Mouse (Mus musculus): ENCODE data around the gene Clec2l. TPM values are rescaled to one million over a fixed set of nuclear protein-coding genes. Genes with fewer than 3 reads are reported as not detected.

The Clec2l gene
- polyA plus RNA-seq (2015; fragmentation: Nextera tagmentation; extraction: Ambion mirVana): 0.81 and 0.92 TPM in 2 replicates

GRCm38 (mm10) chr6:38662714-38663615 lies at the start of gene Clec2l:
TSS of gene Clec2l (plus strand) at chr6:38663069.
- H3K27ac ChIP-seq (ENCODE audit: low read depth, low read length): no peak within 1 kb of the TSS
- no peaks in the 10 kb centered on the region for H3K36me3 ChIP-seq (ENCODE audit: control insufficient read depth, insufficient read depth)
- H3K9ac ChIP-seq (ENCODE audit: low read depth, low read length): peak within 1 kb of the TSS; percentile 34
- ATAC-seq: peak; percentile 41
- no peak for TF ChIP-seq CTCF (IDR thresholded peaks at IDR 0.05; ENCODE audit: low read depth)
- H3K4me1 ChIP-seq (replicated peaks; ENCODE audit: control insufficient read depth, insufficient read depth, low read length): no peaks in the 10 kb centered on the region
- peak within 1 kb of the TSS; percentile 95 for H3K4me2 ChIP-seq (replicated peaks; ENCODE audit: low read depth)
- WGBS: under 1% methylated on average over 65 of the region's 84 CpGs
- peaks cover 31% of the 10 kb centered on the region for H3K27me3 ChIP-seq (replicated peaks; ENCODE audit: control insufficient read depth, insufficient read depth, low read length)
- H3K4me3 ChIP-seq (ENCODE audit: low read depth, low read length): peak within 1 kb of the TSS; percentile 49
- H3K9me3 ChIP-seq (ENCODE audit: control insufficient read depth): no peaks in the 10 kb centered on the region

GRCm38 (mm10) chr6:38622406-38622805 lies 40.5 kb upstream of the Clec2l start:
- Histone ChIP-seq H3K4me2 (replicated peaks; ENCODE audit: low read depth) (no peak overlapping the region), H3K36me3 (ENCODE audit: control insufficient read depth, insufficient read depth) (peaks cover 23% of the 10 kb centered on the region; the same call in 1 of the 2 replicates), H3K4me3 (ENCODE audit: low read depth, low read length) (no peak overlapping the region), H3K27ac (ENCODE audit: low read depth, low read length) (no peak overlapping the region), H3K4me1 (replicated peaks; ENCODE audit: control insufficient read depth, insufficient read depth, low read length) (no peaks in the 10 kb centered on the region), H3K27me3 (replicated peaks; ENCODE audit: control insufficient read depth, insufficient read depth, low read length) (no peaks in the 10 kb centered on the region), H3K9ac (ENCODE audit: low read depth, low read length) (no peak overlapping the region), H3K9me3 (ENCODE audit: control insufficient read depth) (no peaks in the 10 kb centered on the region)
- no peak for ATAC-seq
- TF ChIP-seq CTCF (IDR thresholded peaks at IDR 0.05; ENCODE audit: low read depth): no peak
- WGBS: 94% methylated on average over 1 of the region's 1 CpGs

GRCm38 (mm10) chr6:38623457-38623856 lies 39.4 kb upstream of the Clec2l start:
- ATAC-seq: no peak
- no peak for TF ChIP-seq CTCF (IDR thresholded peaks at IDR 0.05; ENCODE audit: low read depth)
- Histone ChIP-seq H3K27me3 (replicated peaks; ENCODE audit: control insufficient read depth, insufficient read depth, low read length) (no peaks in the 10 kb centered on the region), H3K36me3 (ENCODE audit: control insufficient read depth, insufficient read depth) (peaks cover 16% of the 10 kb centered on the region; the same call in 1 of the 2 replicates), H3K9ac (ENCODE audit: low read depth, low read length) (no peak overlapping the region), H3K27ac (ENCODE audit: low read depth, low read length) (no peak overlapping the region), H3K4me1 (replicated peaks; ENCODE audit: control insufficient read depth, insufficient read depth, low read length) (no peaks in the 10 kb centered on the region), H3K4me2 (replicated peaks; ENCODE audit: low read depth) (no peak overlapping the region), H3K4me3 (ENCODE audit: low read depth, low read length) (no peak overlapping the region), H3K9me3 (ENCODE audit: control insufficient read depth) (no peaks in the 10 kb centered on the region)
- WGBS: 68% methylated on average over 2 of the region's 2 CpGs

GRCm38 (mm10) chr6:38624439-38624838 lies 38.4 kb upstream of the Clec2l start:
- no peak overlapping the region for H3K4me2 ChIP-seq (replicated peaks; ENCODE audit: low read depth)
- H3K9me3 ChIP-seq (ENCODE audit: control insufficient read depth): no peaks in the 10 kb centered on the region
- TF ChIP-seq CTCF (IDR thresholded peaks at IDR 0.05; ENCODE audit: low read depth): no peak
- H3K27ac ChIP-seq (ENCODE audit: low read depth, low read length): no peak overlapping the region
- no peak overlapping the region for H3K9ac ChIP-seq (ENCODE audit: low read depth, low read length)
- no peaks in the 10 kb centered on the region for H3K27me3 ChIP-seq (replicated peaks; ENCODE audit: control insufficient read depth, insufficient read depth, low read length)
- H3K36me3 ChIP-seq (ENCODE audit: control insufficient read depth, insufficient read depth): peaks cover 10% of the 10 kb centered on the region; the same call in 1 of the 2 replicates
- H3K4me3 ChIP-seq (ENCODE audit: low read depth, low read length): no peak overlapping the region
- WGBS: 70% methylated on average over 1 of the region's 1 CpGs
- ATAC-seq: no peak
- H3K4me1 ChIP-seq (replicated peaks; ENCODE audit: control insufficient read depth, insufficient read depth, low read length): no peaks in the 10 kb centered on the region

- Histone ChIP-seq H3K4me1 (replicated peaks; ENCODE audit: control insufficient read depth, insufficient read depth, low read length) (no peaks in the 10 kb centered on the region), H3K4me3 (ENCODE audit: low read depth, low read length) (no peak overlapping the region), H3K36me3 (ENCODE audit: control insufficient read depth, insufficient read depth) (peaks cover 3% of the 10 kb centered on the region; the same call in 1 of the 2 replicates), H3K27me3 (replicated peaks; ENCODE audit: control insufficient read depth, insufficient read depth, low read length) (no peaks in the 10 kb centered on the region), H3K27ac (ENCODE audit: low read depth, low read length) (no peak overlapping the region), H3K9ac (ENCODE audit: low read depth, low read length) (no peak overlapping the region), H3K4me2 (replicated peaks; ENCODE audit: low read depth) (no peak overlapping the region), H3K9me3 (ENCODE audit: control insufficient read depth) (no peaks in the 10 kb centered on the region)
- TF ChIP-seq CTCF (IDR thresholded peaks at IDR 0.05; ENCODE audit: low read depth): no peak
- 98% methylated on average over 5 of the region's 5 CpGs for WGBS
- ATAC-seq: no peak
Observed at GRCm38 (mm10) chr6:38626086-38626485, 36.8 kb upstream of the Clec2l start.

GRCm38 (mm10) chr6:38627081-38627480 lies 35.8 kb upstream of the Clec2l start:
- no peak for ATAC-seq
- no peaks in the 10 kb centered on the region for H3K27me3 ChIP-seq (replicated peaks; ENCODE audit: control insufficient read depth, insufficient read depth, low read length)

More at GRCm38 (mm10) chr6:38627081-38627480, 35.8 kb upstream of the Clec2l start:
- no peaks in the 10 kb centered on the region for H3K4me1 ChIP-seq (replicated peaks; ENCODE audit: control insufficient read depth, insufficient read depth, low read length)
- H3K4me2 ChIP-seq (replicated peaks; ENCODE audit: low read depth): no peak overlapping the region
- WGBS: 96% methylated on average over 4 of the region's 4 CpGs
- no peak overlapping the region for H3K4me3 ChIP-seq (ENCODE audit: low read depth, low read length)
- no peak overlapping the region for H3K9ac ChIP-seq (ENCODE audit: low read depth, low read length)
- no peaks in the 10 kb centered on the region for H3K9me3 ChIP-seq (ENCODE audit: control insufficient read depth)
- no peak for TF ChIP-seq CTCF (IDR thresholded peaks at IDR 0.05; ENCODE audit: low read depth)
- peaks cover 3% of the 10 kb centered on the region; the same call in 1 of the 2 replicates for H3K36me3 ChIP-seq (ENCODE audit: control insufficient read depth, insufficient read depth)
- H3K27ac ChIP-seq (ENCODE audit: low read depth, low read length): no peak overlapping the region
